Mouse (Mus musculus) stomach, postnatal 0 days (tissue): Measurements from ENCODE around the gene Itga9. TPM values are rescaled to one million over a fixed set of nuclear protein-coding genes. Genes with fewer than 3 reads are reported as not detected.

Experiments
- ATAC-seq: fragments of 200-750 bp; cut with Nextera tagmentation; 2 replicates; pipeline ENCODE4 v1.8.0; 2017; ENCODE audit not compliant: low FRiP score, low TSS enrichment
- DNase-seq: peaks from one replicate; pipeline ENCODE4 v3.0.0-alpha.2; 2016; ENCODE audit warnings: low spot score
- H3K27ac ChIP-seq: fragments of 300-500 bp; sonication (generic); replicated peaks from 2 replicates; pipeline ENCODE4 v1.5.1; 2014; ENCODE audit warnings: mild to moderate bottlenecking, control low read depth
- H3K27me3 ChIP-seq: fragments of 300-500 bp; sonication (generic); 2 replicates; pipeline ENCODE4 v1.6.1; 2014; ENCODE audit warnings: low read length; ENCODE audit not compliant: control insufficient read depth, insufficient read depth
- H3K36me3 ChIP-seq: fragments of 300-500 bp; sonication (generic); 2 replicates; pipeline ENCODE4 v1.6.1; 2014; ENCODE audit warnings: low read length, mixed read lengths; ENCODE audit not compliant: control insufficient read depth, insufficient read depth
- H3K4me1 ChIP-seq: fragments of 300-500 bp; sonication (generic); replicated peaks from 2 replicates; pipeline ENCODE4 v1.6.1; 2014; ENCODE audit warnings: antibody characterized with exemption; ENCODE audit not compliant: control insufficient read depth, insufficient read depth
- H3K4me2 ChIP-seq: fragments of 300-500 bp; sonication (generic); replicated peaks from 2 replicates; pipeline ENCODE4 v1.6.1; 2014; ENCODE audit warnings: low read depth, mild to moderate bottlenecking, control low read depth, moderate library complexity
- H3K4me3 ChIP-seq: fragments of 300-500 bp; sonication (generic); 2 replicates; pipeline ENCODE4 v1.5.1; 2014; ENCODE audit warnings: low read depth, low read length, control low read depth
- H3K9ac ChIP-seq: fragments of 300-500 bp; sonication (generic); 2 replicates; pipeline ENCODE4 v1.6.1; 2014; ENCODE audit warnings: mild to moderate bottlenecking, low read length, control low read depth, mixed read lengths
- H3K9me3 ChIP-seq: fragments of 300-500 bp; sonication (generic); 2 replicates; pipeline ENCODE4 v1.6.1; 2016; ENCODE audit warnings: low read length; ENCODE audit not compliant: control insufficient read depth
- CTCF ChIP-seq: IDR thresholded peaks from 2 replicates; pipeline ENCODE4 v1.5.1; 2016; ENCODE audit warnings: antibody characterized with exemption, low read depth, mild to moderate bottlenecking, moderate library complexity
- EP300 ChIP-seq: optimal IDR thresholded peaks from 2 replicates; pipeline ENCODE3; 2016; ENCODE audit warnings: antibody characterized with exemption
- WGBS: fragments of 180-500 bp; shearing (Covaris S2); extraction: QIAGEN DNeasy Blood & Tissue Kit; methylation state at CpG from one replicate; pipeline ENCODE4 v1.1.7; 2014; 5-methylcytosine and 5-hydroxymethylcytosine counted together
- polyA plus RNA-seq: library from polyadenylated mRNA; unstranded; fragments of >200 nt; fragmentation: Nextera tagmentation; extraction: Ambion mirVana; gene quantifications from 2 replicates; pipeline ENCODE4 v1.2.1, GENCODE M21; 2015

Gene Itga9
- polyA plus RNA-seq, 1 experiment from 2014 or later, result 5.3 TPM

- Histone ChIP-seq H3K4me3 (no peak overlapping the region), H3K4me2 (no peak overlapping the region), H3K4me1 (no peaks in the 10 kb centered on the region), H3K9me3 (no peaks in the 10 kb centered on the region), H3K36me3 (no peaks in the 10 kb centered on the region), H3K27ac (no peak overlapping the region), H3K27me3 (no peaks in the 10 kb centered on the region), H3K9ac (no peak overlapping the region)
- DNase-seq (no peak), ATAC-seq (no peak)
- no peak for TF ChIP-seq CTCF
- TF ChIP-seq EP300, result no peak
- WGBS, result 78% methylated on average over 6 of the region's 6 CpGs
Observed at GRCm38 (mm10) chr9:118881946-118882284, 275.4 kb downstream of the Itga9 start.

DNA sequence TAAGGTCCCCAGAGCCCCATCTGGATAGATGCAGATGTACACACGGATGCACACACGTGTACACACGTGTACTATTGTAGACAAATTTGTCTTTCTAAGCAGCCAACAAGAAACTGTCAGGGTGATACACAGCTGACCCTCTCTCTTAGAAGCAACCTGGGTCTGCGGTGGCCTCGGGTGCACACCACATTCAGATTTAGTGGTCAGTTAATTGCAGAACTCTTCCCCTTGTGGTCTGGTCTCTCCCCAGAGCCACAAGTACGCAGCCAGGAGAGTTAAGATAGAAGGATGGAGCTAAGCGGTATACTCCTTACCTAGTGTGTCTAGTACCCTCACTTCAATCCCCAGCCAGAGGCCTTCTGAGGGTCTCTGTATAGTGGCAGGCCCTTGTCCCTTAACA, 276.7 kb downstream of the Itga9 start:
- ATAC-seq, result no peak
- Histone ChIP-seq H3K9me3 (no peaks in the 10 kb centered on the region), H3K4me2 (no peak overlapping the region), H3K27ac (no peak overlapping the region), H3K27me3 (no peaks in the 10 kb centered on the region), H3K4me1 (no peaks in the 10 kb centered on the region), H3K9ac (no peak overlapping the region), H3K36me3 (no peaks in the 10 kb centered on the region), H3K4me3 (no peak overlapping the region)
- no peak for TF ChIP-seq EP300
- no peak for TF ChIP-seq CTCF
- 87% methylated on average over 7 of the region's 7 CpGs for WGBS
- DNase-seq, result no peak

DNA sequence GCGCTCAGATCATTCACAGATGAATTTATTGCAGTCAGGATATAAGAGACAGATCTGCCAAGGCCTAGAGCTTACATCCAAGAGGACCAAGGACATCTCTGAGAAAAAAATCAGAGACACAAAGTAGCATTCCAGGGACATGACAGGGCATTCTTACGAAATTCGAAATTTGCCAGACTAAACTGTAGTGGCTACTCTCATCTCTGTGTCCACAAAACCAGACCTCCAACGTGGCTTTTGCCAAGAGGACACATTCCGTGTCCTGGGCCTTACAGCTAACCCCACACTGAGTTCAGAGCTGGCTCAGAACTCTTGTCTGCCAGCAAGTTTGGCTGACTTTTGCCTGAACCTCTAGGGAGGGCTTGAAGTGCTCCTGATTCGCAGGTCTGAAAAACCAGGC, 279.3 kb downstream of the Itga9 start:
- Histone ChIP-seq H3K4me3 (no peak overlapping the region), H3K27me3 (no peaks in the 10 kb centered on the region), H3K27ac (no peak overlapping the region), H3K36me3 (no peaks in the 10 kb centered on the region), H3K4me2 (no peak overlapping the region), H3K9ac (no peak overlapping the region), H3K4me1 (0 out of 2 replicates have a peak, but pooled peaks cover 3% of the 10 kb centered on the region), H3K9me3 (no peaks in the 10 kb centered on the region)
- DNase-seq (no peak), ATAC-seq (no peak)
- WGBS, result 61% methylated on average over 6 of the region's 6 CpGs
- TF ChIP-seq EP300, result no peak
- no peak for TF ChIP-seq CTCF

DNA sequence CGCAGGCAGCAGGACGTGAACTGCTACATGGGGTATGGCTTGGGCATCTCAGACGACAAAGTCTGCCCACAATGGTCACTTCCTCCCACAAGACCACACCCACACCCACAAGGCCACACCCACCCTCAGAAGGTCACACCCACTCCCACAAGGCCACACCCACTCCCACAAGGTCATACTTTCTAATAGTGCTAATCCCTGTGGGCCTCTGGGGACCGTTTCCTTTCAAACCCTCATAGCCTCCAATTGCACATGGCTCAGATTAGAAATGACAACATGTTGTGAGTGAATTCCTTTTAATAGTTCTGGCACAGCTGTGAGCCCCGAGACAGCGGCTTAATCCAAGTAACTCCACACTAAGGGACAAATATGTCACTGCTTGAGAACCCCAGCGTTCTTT, 280.7 kb downstream of the Itga9 start:
- Histone ChIP-seq H3K4me3 (no peak overlapping the region), H3K27me3 (no peaks in the 10 kb centered on the region), H3K36me3 (no peaks in the 10 kb centered on the region), H3K27ac (no peak overlapping the region), H3K4me1 (0 out of 2 replicates have a peak, but pooled peaks cover 3% of the 10 kb centered on the region), H3K9me3 (no peaks in the 10 kb centered on the region), H3K4me2 (no peak overlapping the region), H3K9ac (no peak overlapping the region)
- DNase-seq (no peak), ATAC-seq (no peak)
- WGBS, result 83% methylated on average over 7 of the region's 7 CpGs
- TF ChIP-seq CTCF, result no peak
- no peak for TF ChIP-seq EP300

GRCm38 (mm10) chr9:118887734-118888133, 281.2 kb downstream of the Itga9 start:
- 91% methylated on average over 8 of the region's 8 CpGs for WGBS
- DNase-seq, result no peak
- Histone ChIP-seq H3K4me3 (no peak overlapping the region), H3K27ac (no peak overlapping the region), H3K9ac (no peak overlapping the region), H3K4me2 (no peak overlapping the region), H3K36me3 (no peaks in the 10 kb centered on the region), H3K9me3 (no peaks in the 10 kb centered on the region), H3K27me3 (no peaks in the 10 kb centered on the region), H3K4me1 (0 out of 2 replicates have a peak, but pooled peaks cover 3% of the 10 kb centered on the region)
- TF ChIP-seq CTCF (peak; percentile 27; the same call in 1 of the 2 replicates), EP300 (no peak)
- no peak for ATAC-seq

DNA sequence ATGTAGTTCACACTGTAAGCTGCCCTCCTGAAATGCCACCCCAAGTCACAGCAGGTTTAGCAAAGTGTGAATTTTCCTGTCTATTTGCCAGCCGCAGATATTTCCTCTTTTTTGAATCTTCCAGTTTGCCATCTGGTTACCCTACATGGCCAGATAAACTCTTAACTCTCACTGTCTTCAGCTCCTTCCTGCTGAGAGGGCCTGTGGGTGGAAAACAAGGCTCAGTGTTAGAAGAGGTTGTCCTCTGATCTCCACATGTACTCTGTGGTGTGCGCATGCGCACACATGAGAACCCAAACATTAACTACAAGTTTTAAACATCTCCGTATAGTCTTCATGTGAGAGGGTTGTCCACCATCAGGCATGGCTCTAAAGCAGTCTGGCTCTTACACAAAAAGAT, 283.7 kb downstream of the Itga9 start:
- H3K36me3 ChIP-seq, result no peaks in the 10 kb centered on the region
- no peak overlapping the region for H3K4me3 ChIP-seq
- TF ChIP-seq EP300 (no peak), CTCF (no peak)
- 79% methylated on average over 4 of the region's 4 CpGs for WGBS
- 0 out of 2 replicates have a peak, but pooled peaks cover 3% of the 10 kb centered on the region for H3K4me1 ChIP-seq
- no peak overlapping the region for H3K27ac ChIP-seq
- H3K9ac ChIP-seq, result no peak overlapping the region
- DNase-seq, result no peak
- H3K4me2 ChIP-seq, result no peak overlapping the region
- no peaks in the 10 kb centered on the region for H3K9me3 ChIP-seq
- no peak for ATAC-seq
- H3K27me3 ChIP-seq, result no peaks in the 10 kb centered on the region
